Mouse (Mus musculus): Measurements from ENCODE around the gene Diexf. TPM values are rescaled to one million over a fixed set of nuclear protein-coding genes. Genes with fewer than 3 reads are reported as not detected.

Gene Diexf
- total and polyA plus RNA-seq, 2 experiments from 2014 or later, result 3.5 to 8.6 TPM

DNA sequence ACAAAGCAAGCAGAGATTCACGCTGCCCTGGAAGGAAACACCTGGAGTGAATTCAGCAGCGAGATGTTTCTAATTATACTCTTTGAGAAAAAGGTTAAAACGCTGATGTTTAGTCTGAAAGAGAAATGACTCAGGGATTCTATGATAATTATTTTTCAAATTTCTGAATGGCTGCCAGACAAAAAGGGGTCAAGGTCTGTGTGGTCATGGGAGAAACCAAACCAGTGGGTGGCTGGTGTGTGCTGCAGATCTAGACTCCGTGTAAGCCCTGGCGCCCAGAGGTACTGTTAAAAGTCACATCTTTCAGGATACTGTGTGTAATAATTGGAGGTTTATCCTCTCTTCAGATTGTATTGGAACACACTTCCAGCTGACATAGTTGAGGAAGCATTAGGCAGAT is 75.7 kb downstream of the Diexf start:
- ATAC-seq (no peak), DNase-seq (ENCODE audit: low spot score) (no peak)

DNA sequence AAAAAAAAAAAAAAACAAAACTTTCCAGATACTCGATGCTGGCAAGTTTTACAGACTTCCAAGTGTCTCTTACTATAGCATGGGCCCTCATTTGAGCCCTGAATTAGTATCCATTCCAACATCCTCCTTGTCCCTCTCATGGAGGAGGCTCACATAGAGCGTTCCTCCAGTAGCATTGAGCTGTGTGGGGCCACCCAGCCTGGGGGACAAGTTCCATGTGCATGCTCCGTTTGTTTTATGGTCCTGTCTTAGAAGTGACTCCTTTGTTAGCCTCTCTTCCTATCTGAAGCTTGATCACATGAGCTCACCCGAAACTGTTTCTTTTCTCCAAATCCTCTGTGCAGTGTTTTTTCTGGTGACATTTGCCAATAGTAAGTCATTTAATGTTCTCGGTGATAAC is 77.0 kb downstream of the Diexf start:
- Histone ChIP-seq H3K9ac (replicated peaks; ENCODE audit: low read length) (no peak overlapping the region), H3K4me1 (ENCODE audit: insufficient read depth, low read length) (no peaks in the 10 kb centered on the region), H3K27ac (no peak overlapping the region), H3K4me3 (ENCODE audit: low read length) (no peak overlapping the region), H3K36me3 (ENCODE audit: insufficient read depth, low read length) (no peaks in the 10 kb centered on the region), H3K9me3 (ENCODE audit: low read length) (no peaks in the 10 kb centered on the region), H3K4me2 (ENCODE audit: low read depth, low read length) (no peak overlapping the region), H3K27me3 (ENCODE audit: insufficient read depth, low read length) (no peaks in the 10 kb centered on the region)
- DNase-seq (ENCODE audit: low spot score) (no peak), ATAC-seq (no peak)
- no peak for TF ChIP-seq CTCF (IDR thresholded peaks at IDR 0.05; ENCODE audit: low read depth)
- WGBS, result 71% methylated on average over 5 of the region's 5 CpGs

More for the DNA sequence above, 75.7 kb downstream of the Diexf start:
- Histone ChIP-seq H3K36me3 (ENCODE audit: insufficient read depth, low read length) (no peaks in the 10 kb centered on the region), H3K9me3 (ENCODE audit: low read length) (no peaks in the 10 kb centered on the region), H3K4me2 (ENCODE audit: low read depth, low read length) (no peak overlapping the region), H3K27me3 (ENCODE audit: insufficient read depth, low read length) (no peaks in the 10 kb centered on the region), H3K9ac (replicated peaks; ENCODE audit: low read length) (no peak overlapping the region), H3K27ac (no peak overlapping the region), H3K4me1 (ENCODE audit: insufficient read depth, low read length) (no peaks in the 10 kb centered on the region), H3K4me3 (ENCODE audit: low read length) (no peak overlapping the region)
- WGBS, result 68% methylated on average over 5 of the region's 5 CpGs
- no peak for TF ChIP-seq CTCF (IDR thresholded peaks at IDR 0.05; ENCODE audit: low read depth)

DNA sequence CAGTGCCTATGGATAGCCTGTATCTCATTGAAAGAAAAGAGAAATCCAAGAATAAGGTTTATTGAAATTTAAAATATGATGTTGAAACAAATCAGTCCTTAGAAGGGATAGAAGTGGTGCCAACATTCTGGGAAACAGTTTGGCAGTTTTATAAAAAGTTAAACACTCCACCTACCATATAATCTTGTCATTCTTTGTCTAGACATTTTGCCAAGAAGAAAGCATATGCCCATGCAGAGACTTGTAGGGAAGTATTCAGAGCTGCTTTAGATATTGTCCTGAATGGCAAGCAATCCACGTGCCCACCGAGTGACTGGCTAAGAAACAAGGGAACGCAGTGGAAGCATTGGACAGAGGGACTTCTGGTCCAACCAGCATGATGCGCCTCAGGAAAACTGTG is 82.5 kb downstream of the Diexf start:
- DNase-seq (ENCODE audit: low spot score), result no peak
- H3K4me3 ChIP-seq (ENCODE audit: low read length), result no peak overlapping the region
- H3K9ac ChIP-seq (replicated peaks; ENCODE audit: low read length), result no peak overlapping the region
- no peak overlapping the region for H3K27ac ChIP-seq
- no peak for TF ChIP-seq CTCF (IDR thresholded peaks at IDR 0.05; ENCODE audit: low read depth)
- no peaks in the 10 kb centered on the region for H3K27me3 ChIP-seq (ENCODE audit: insufficient read depth, low read length)
- 87% methylated on average over 4 of the region's 4 CpGs for whole genome bisulfite sequencing
- H3K4me2 ChIP-seq (ENCODE audit: low read depth, low read length), result no peak overlapping the region
- ATAC-seq, result no peak
- H3K9me3 ChIP-seq (ENCODE audit: low read length), result no peaks in the 10 kb centered on the region
- H3K4me1 ChIP-seq (ENCODE audit: insufficient read depth, low read length), result no peaks in the 10 kb centered on the region
- H3K36me3 ChIP-seq (ENCODE audit: insufficient read depth, low read length), result no peaks in the 10 kb centered on the region

DNA sequence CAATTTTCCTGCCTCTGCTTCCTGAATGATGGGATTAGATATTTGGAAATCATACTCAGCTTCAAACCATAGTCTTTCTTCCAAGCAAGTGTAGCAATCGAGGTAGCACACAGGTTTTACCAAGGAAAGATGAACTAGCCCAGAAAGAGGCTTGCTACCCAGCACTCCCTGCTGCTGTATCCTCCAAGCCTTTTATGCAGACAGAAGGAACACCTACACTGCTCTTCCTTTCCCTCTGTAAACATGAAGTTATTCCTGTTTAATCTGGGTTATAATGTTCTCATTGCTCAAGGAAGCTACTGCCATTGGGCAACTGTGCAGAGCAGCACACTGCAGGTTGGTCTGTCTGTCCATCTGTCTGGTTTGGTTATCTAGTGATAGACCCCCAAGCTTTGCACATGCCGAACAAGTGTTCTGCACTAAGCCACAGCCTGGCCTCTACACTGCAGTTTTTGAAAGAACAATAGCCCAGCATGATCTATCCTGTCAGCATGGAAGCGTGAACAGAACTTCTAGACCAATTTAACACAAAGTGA is 87.2 kb downstream of the Diexf start:
- H3K4me2 ChIP-seq (ENCODE audit: low read depth, low read length), result no peak overlapping the region
- H3K9ac ChIP-seq (replicated peaks; ENCODE audit: low read length), result no peak overlapping the region
- TF ChIP-seq CTCF (IDR thresholded peaks at IDR 0.05; ENCODE audit: low read depth), result no peak
- H3K27ac ChIP-seq, result no peak overlapping the region
- no peaks in the 10 kb centered on the region for H3K27me3 ChIP-seq (ENCODE audit: insufficient read depth, low read length)
- no peaks in the 10 kb centered on the region for H3K4me1 ChIP-seq (ENCODE audit: insufficient read depth, low read length)
- no peaks in the 10 kb centered on the region for H3K9me3 ChIP-seq (ENCODE audit: low read length)
- no peak overlapping the region for H3K4me3 ChIP-seq (ENCODE audit: low read length)
- DNase-seq (ENCODE audit: low spot score) (no peak), ATAC-seq (no peak)
- 40% methylated on average over 3 of the region's 3 CpGs for WGBS
- H3K36me3 ChIP-seq (ENCODE audit: insufficient read depth, low read length), result no peaks in the 10 kb centered on the region

Other genes with a start within 250 kb of the Diexf start
- 9.9 and 10.8 TPM in 2 replicates for gene Syt14, start 94.5 kb downstream of the Diexf start, total RNA-seq (2014; rRNA removed)
- gene Syt14, start 94.5 kb downstream of the Diexf start, polyA plus RNA-seq (2015; fragmentation: Nextera tagmentation; extraction: Ambion mirVana), result 4.1 and 4.6 TPM in 2 replicates
- gene Irf6, start 22.8 kb upstream of the Diexf start, total RNA-seq (2014; rRNA removed), result 0.47 and 0.78 TPM in 2 replicates
- 0.44 and 0.66 TPM in 2 replicates for gene Irf6, start 22.8 kb upstream of the Diexf start, polyA plus RNA-seq (2015; fragmentation: Nextera tagmentation; extraction: Ambion mirVana)
- 11.2 and 14.8 TPM in 2 replicates for gene A130010J15Rik, start 37.8 kb upstream of the Diexf start, total RNA-seq (2014; rRNA removed)
- 8.7 and 8.9 TPM in 2 replicates for gene A130010J15Rik, start 37.8 kb upstream of the Diexf start, polyA plus RNA-seq (2015; fragmentation: Nextera tagmentation; extraction: Ambion mirVana)
- 0.78 and 1.5 TPM in 2 replicates for gene Traf3ip3, start 71.4 kb upstream of the Diexf start, total RNA-seq (2014; rRNA removed)
- 1.9 TPM in 2 replicates for gene Traf3ip3, start 71.4 kb upstream of the Diexf start, polyA plus RNA-seq (2015; fragmentation: Nextera tagmentation; extraction: Ambion mirVana)
- gene Lamb3, start 77.4 kb upstream of the Diexf start, total RNA-seq (2014; rRNA removed), result 1.0 and 1.3 TPM in 2 replicates
- gene Lamb3, start 77.4 kb upstream of the Diexf start, polyA plus RNA-seq (2015; fragmentation: Nextera tagmentation; extraction: Ambion mirVana), result 0.36 and 0.52 TPM in 2 replicates
- gene Hsd11b1, start 133.8 kb upstream of the Diexf start, total RNA-seq (2014; rRNA removed), result 2.3 and 2.5 TPM in 2 replicates
- 2.5 and 2.7 TPM in 2 replicates for gene Hsd11b1, start 133.8 kb upstream of the Diexf start, polyA plus RNA-seq (2015; fragmentation: Nextera tagmentation; extraction: Ambion mirVana)
- gene G0s2, start 142.9 kb upstream of the Diexf start, total RNA-seq (2014; rRNA removed), result 7.4 and 12.1 TPM in 2 replicates
- 7.0 and 9.1 TPM in 2 replicates for gene G0s2, start 142.9 kb upstream of the Diexf start, polyA plus RNA-seq (2015; fragmentation: Nextera tagmentation; extraction: Ambion mirVana)
- gene Camk1g, start 240.0 kb upstream of the Diexf start, total RNA-seq (2014; rRNA removed), result 32.9 and 34.6 TPM in 2 replicates
- gene Camk1g, start 240.0 kb upstream of the Diexf start, polyA plus RNA-seq (2015; fragmentation: Nextera tagmentation; extraction: Ambion mirVana), result 30.9 and 35.1 TPM in 2 replicates